Mouse (Mus musculus) lung, embryonic 15.5 days (tissue): ENCODE data around the gene Insl3. TPM values are rescaled to one million over a fixed set of nuclear protein-coding genes. Genes with fewer than 3 reads are reported as not detected.

Experiments used
- ATAC-seq: fragments of 200-750 bp; cut with Nextera tagmentation; 2 replicates; pipeline ENCODE4 v1.8.0; 2017; ENCODE audit warnings: moderate number of reproducible peaks, borderline replicate concordance; ENCODE audit not compliant: low FRiP score, low TSS enrichment; ENCODE audit errors: extremely low read depth
- H3K27ac ChIP-seq: fragments of 300-500 bp; sonication (generic); 2 replicates; pipeline ENCODE4 v1.5.1; 2015; ENCODE audit warnings: moderate library complexity, mild to moderate bottlenecking, inconsistent platforms
- H3K27me3 ChIP-seq: fragments of 300-500 bp; sonication (generic); 2 replicates; pipeline ENCODE4 v1.6.1; 2015; ENCODE audit warnings: inconsistent platforms
- H3K36me3 ChIP-seq: fragments of 300-500 bp; sonication (generic); 2 replicates; pipeline ENCODE4 v1.6.1; 2015; ENCODE audit warnings: inconsistent platforms
- H3K4me1 ChIP-seq: fragments of 300-500 bp; sonication (generic); 2 replicates; pipeline ENCODE4 v1.6.1; 2015; ENCODE audit warnings: inconsistent platforms
- H3K4me2 ChIP-seq: fragments of 300-500 bp; sonication (generic); 2 replicates; pipeline ENCODE4 v1.6.1; 2015; ENCODE audit warnings: inconsistent platforms, mild to moderate bottlenecking, moderate library complexity
- H3K4me3 ChIP-seq: fragments of 300-500 bp; sonication (generic); 2 replicates; pipeline ENCODE4 v1.5.1; 2015; ENCODE audit warnings: mild to moderate bottlenecking, inconsistent platforms
- H3K9ac ChIP-seq: fragments of 300-500 bp; sonication (generic); 2 replicates; pipeline ENCODE4 v1.6.1; 2015; ENCODE audit warnings: inconsistent platforms
- H3K9me3 ChIP-seq: fragments of 300-500 bp; sonication (generic); 2 replicates; pipeline ENCODE4 v1.6.1; 2016; ENCODE audit warnings: inconsistent platforms
- WGBS: fragments of 180-500 bp; shearing (Covaris S2); methylation state at CpG from one replicate; pipeline ENCODE4 v1.1.7; 2015; 5-methylcytosine and 5-hydroxymethylcytosine counted together
- polyA plus RNA-seq: library from polyadenylated mRNA; unstranded; fragments of >200 nt; fragmentation: Nextera tagmentation; extraction: Ambion mirVana; gene quantifications from 2 replicates; pipeline ENCODE4 v1.2.1, GENCODE M21; 2015

The Insl3 gene
- polyA plus RNA-seq, 1 experiment from 2014 or later = 1.3 TPM

DNA sequence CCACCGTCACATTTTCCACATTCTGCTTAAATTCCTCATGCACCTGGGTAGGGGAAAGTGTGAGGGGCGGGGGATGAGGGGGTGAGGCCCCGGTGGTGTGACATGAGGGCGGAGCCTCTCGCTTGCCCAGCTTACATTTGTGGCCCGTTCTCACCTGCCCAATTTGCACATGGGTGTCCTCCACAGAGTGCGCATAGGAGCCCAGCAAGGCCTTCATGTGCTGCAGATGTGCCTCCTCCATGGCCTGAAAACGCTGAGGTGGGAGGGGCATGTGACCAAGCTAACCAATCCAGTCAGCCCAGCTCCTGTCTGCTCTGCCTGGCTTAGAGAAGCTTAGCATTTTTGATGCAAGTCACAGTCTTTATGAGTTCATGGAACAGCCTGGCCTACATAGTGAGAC, 26.5 kb downstream of the Insl3 start:
- H3K4me3 ChIP-seq = no peak overlapping the region
- no peaks in the 10 kb centered on the region for H3K9me3 ChIP-seq
- H3K27me3 ChIP-seq = no peaks in the 10 kb centered on the region
- no peaks in the 10 kb centered on the region for H3K36me3 ChIP-seq
- H3K27ac ChIP-seq = no peak overlapping the region
- no peak overlapping the region for H3K4me2 ChIP-seq
- ATAC-seq = no peak
- H3K4me1 ChIP-seq = 0 out of 2 replicates have a peak, but pooled peaks cover 5% of the 10 kb centered on the region
- no peak overlapping the region for H3K9ac ChIP-seq
- 31% methylated on average over 8 of the region's 8 CpGs for WGBS

DNA sequence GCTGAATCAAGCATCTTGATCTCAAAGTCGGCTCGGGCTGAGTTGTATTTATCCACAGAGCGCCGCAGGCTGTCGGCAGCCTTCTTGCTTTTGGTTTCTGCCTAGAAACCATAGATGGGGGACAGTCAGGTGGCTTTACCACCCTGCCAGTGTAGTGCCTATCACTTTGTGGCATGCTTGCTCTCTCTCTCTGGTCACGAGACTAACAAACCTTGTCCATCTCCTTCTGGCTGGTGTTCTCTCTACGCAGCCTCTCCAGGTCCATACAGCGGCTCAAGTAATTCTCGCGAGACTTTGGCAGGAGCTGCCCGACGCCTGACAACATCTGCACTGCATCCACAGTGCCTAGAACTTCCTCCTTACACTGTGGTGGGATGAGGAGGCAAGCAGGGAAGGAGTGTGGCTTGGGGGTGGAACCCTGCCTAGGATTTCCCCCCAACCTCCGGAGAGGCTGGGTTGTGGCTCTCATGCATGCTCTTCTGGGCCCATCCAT, 27.6 kb downstream of the Insl3 start:
- no peak overlapping the region for H3K9ac ChIP-seq
- WGBS = 72% methylated on average over 13 of the region's 13 CpGs
- 0 out of 2 replicates have a peak, but pooled peaks cover 5% of the 10 kb centered on the region for H3K4me1 ChIP-seq
- no peak for ATAC-seq
- H3K27me3 ChIP-seq = no peaks in the 10 kb centered on the region
- H3K4me2 ChIP-seq = no peak overlapping the region
- H3K9me3 ChIP-seq = no peaks in the 10 kb centered on the region
- no peak overlapping the region for H3K27ac ChIP-seq
- H3K4me3 ChIP-seq = no peak overlapping the region
- H3K36me3 ChIP-seq = no peaks in the 10 kb centered on the region

DNA sequence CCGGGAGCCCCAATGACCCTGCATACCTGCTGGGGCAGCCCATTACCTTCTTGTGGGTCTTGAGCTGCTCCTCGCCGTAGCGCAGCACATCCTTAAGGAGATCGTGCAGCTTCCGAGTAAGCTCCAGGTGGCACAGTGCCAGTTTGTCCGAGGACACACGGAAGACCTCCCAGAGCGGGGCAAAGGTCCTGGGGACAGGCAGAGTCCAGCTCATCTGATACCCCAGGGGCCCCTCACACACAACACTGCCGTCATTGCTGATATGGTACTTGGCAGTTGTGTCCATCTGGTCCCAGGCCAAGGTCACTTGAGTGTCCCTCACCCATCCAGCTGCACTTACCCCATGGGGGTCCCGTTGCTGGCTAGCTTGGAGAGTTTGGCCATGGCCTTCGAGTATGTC, 28.1 kb downstream of the Insl3 start:
- Histone ChIP-seq H3K9me3 (no peaks in the 10 kb centered on the region), H3K36me3 (no peaks in the 10 kb centered on the region), H3K4me3 (no peak overlapping the region), H3K27ac (no peak overlapping the region), H3K27me3 (no peaks in the 10 kb centered on the region), H3K9ac (no peak overlapping the region), H3K4me2 (no peak overlapping the region), H3K4me1 (0 out of 2 replicates have a peak, but pooled peaks cover 5% of the 10 kb centered on the region)
- ATAC-seq = no peak
- 60% methylated on average over 12 of the region's 12 CpGs for WGBS

DNA sequence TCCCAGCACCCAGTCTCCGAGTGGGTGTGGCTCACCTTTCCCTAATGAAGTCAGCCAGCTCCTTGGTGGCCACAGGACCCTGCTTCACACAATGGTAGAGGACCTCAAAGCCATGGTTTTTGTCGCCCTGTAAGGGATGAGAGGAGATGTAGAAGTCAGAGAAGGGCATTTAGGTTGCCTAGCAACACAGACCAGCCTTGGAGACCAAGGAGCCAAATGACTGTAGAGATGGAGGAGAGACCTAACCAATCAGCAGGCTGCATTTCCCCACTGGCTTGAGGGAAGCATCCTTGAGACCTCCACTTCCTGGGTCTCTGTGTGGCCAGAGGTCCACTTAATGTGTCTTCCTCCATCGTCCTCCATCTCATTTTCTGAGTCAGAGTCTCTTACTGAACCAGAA, 29.2 kb downstream of the Insl3 start:
- Histone ChIP-seq H3K27ac (no peak overlapping the region), H3K4me3 (no peak overlapping the region), H3K4me2 (no peak overlapping the region), H3K36me3 (no peaks in the 10 kb centered on the region), H3K4me1 (0 out of 2 replicates have a peak, but pooled peaks cover 5% of the 10 kb centered on the region), H3K9ac (no peak overlapping the region), H3K27me3 (no peaks in the 10 kb centered on the region), H3K9me3 (no peaks in the 10 kb centered on the region)
- WGBS = 37% methylated on average over 3 of the region's 3 CpGs
- ATAC-seq = no peak

DNA sequence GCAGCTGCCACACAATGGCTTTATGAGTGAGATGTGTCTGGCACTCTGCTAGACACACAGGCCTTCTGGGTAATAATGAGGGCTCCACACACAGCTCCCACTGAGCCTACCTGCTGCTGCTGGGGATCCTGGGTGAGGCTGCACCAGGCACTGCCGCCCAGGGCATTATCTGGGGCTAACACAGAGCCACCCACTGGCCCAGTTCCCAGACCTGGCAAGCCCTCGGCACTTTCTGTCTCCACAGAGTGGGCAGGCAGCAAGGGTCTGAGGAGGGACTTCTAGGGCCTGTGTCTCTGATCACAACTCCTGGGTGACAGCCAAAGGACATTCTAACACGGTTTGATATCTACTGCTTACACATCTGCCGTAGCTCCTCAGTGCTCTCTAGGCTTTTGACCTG, 30.2 kb downstream of the Insl3 start:
- Histone ChIP-seq H3K9ac (no peak overlapping the region), H3K36me3 (no peaks in the 10 kb centered on the region), H3K4me1 (0 out of 2 replicates have a peak, but pooled peaks cover 5% of the 10 kb centered on the region), H3K27me3 (peaks cover 3% of the 10 kb centered on the region; the same call in 1 of the 2 replicates), H3K4me2 (no peak overlapping the region), H3K27ac (no peak overlapping the region), H3K9me3 (no peaks in the 10 kb centered on the region), H3K4me3 (no peak overlapping the region)
- WGBS = 41% methylated on average over 4 of the region's 4 CpGs
- ATAC-seq = no peak

DNA sequence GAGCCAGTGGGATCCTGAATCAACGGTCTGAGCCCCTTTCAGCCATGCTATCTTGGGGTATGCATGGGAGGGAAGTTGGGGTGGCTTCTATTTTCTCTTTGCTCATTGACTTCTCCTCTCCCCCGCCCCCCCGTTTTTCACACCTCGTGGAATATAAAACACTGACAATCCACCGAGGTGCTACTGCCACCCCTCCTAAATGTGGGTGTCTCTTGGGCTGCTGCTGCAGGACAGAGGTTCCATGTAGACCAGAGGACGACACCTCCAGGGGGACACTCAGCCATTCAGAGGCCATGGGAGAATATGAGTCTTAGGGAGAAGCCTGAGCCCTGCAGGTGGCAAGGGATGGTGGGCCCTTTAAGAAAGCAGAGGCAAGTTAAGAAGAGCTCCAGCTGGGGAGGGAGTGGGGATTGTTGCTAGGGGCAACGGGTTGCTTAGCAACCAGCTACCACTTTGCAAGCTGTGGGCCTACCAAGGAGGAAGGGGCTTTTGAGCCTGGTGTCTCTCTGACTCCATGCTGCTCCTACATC, 31.0 kb downstream of the Insl3 start:
- no peaks in the 10 kb centered on the region for H3K9me3 ChIP-seq
- no peak overlapping the region for H3K9ac ChIP-seq
- H3K4me2 ChIP-seq = no peak overlapping the region
- no peaks in the 10 kb centered on the region for H3K36me3 ChIP-seq
- H3K27ac ChIP-seq = no peak overlapping the region
- no peak for ATAC-seq
- WGBS = 42% methylated on average over 7 of the region's 7 CpGs
- H3K27me3 ChIP-seq = peaks cover 10% of the 10 kb centered on the region
- H3K4me1 ChIP-seq = 0 out of 2 replicates have a peak, but pooled peaks cover 5% of the 10 kb centered on the region
- no peak overlapping the region for H3K4me3 ChIP-seq

DNA sequence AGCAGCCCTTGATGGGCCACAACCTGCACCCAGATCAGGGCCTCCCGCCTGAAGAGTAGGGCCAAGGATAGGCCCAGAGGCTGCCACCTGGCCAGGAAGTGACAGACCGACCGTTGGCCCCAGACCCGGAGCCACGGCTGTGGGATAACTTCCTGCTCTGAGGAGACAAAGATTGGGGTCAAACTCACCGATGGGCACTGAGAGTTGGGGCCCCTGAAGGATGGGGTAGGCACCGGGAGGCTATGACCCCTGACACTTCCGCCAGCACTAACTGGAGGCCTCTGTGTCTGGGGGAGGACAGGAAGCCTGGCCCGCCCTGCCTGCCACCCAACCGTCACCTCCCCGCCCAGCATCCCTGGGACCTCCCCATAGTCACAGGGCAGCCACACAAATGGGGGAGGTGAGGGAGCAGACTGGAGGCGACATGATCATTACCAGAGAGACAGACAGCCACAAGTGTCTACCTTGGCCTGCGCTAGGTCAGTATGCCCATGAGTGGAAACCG, 34.1 kb downstream of the Insl3 start:
- 58% methylated on average over 14 of the region's 14 CpGs for WGBS
- Histone ChIP-seq H3K27ac (no peak overlapping the region), H3K9me3 (no peaks in the 10 kb centered on the region), H3K9ac (no peak overlapping the region), H3K27me3 (peaks cover 27% of the 10 kb centered on the region), H3K4me2 (no peak overlapping the region), H3K4me1 (no peaks in the 10 kb centered on the region), H3K4me3 (no peak overlapping the region), H3K36me3 (no peaks in the 10 kb centered on the region)
- ATAC-seq = no peak

- Histone ChIP-seq H3K4me3 (no peak overlapping the region), H3K36me3 (no peaks in the 10 kb centered on the region), H3K27ac (no peak overlapping the region), H3K4me1 (peaks cover 9% of the 10 kb centered on the region; the same call in 1 of the 2 replicates), H3K27me3 (peaks cover 35% of the 10 kb centered on the region), H3K4me2 (0 out of 2 replicates have a peak overlapping the region, but pooled peaks have one; percentile 72), H3K9me3 (no peaks in the 10 kb centered on the region), H3K9ac (no peak overlapping the region)
- WGBS = 54% methylated on average over 4 of the region's 4 CpGs
- ATAC-seq = no peak
Observed at GRCm38 (mm10) chr8:71724389-71724788, 35.4 kb downstream of the Insl3 start.

GRCm38 (mm10) chr8:71725122-71725924, 36.3 kb downstream of the Insl3 start, which contains the start of gene Fcho1:
Gene Fcho1, minus strand, starts transcription at chr8:71725716.
- peak within 1 kb of the TSS; percentile 29 for H3K9ac ChIP-seq
- WGBS = 1% methylated on average over 43 of the region's 54 CpGs
- H3K27me3 ChIP-seq = peaks cover 35% of the 10 kb centered on the region
- H3K4me1 ChIP-seq = peaks cover 10% of the 10 kb centered on the region; the same call in 1 of the 2 replicates
- peak within 1 kb of the TSS; percentile 72 for H3K4me2 ChIP-seq
- H3K4me3 ChIP-seq = peak within 1 kb of the TSS; percentile 54
- H3K27ac ChIP-seq = no peak within 1 kb of the TSS
- no peaks in the 10 kb centered on the region for H3K9me3 ChIP-seq
- peak; percentile 71 for ATAC-seq
- H3K36me3 ChIP-seq = no peaks in the 10 kb centered on the region

GRCm38 (mm10) chr8:71728240-71728785, 39.3 kb downstream of the Insl3 start:
- peak overlapping the region; percentile 16; the same call in 1 of the 2 replicates for H3K4me3 ChIP-seq
- H3K27ac ChIP-seq = no peak overlapping the region
- H3K4me2 ChIP-seq = peak overlapping the region; percentile 56
- peaks cover 10% of the 10 kb centered on the region; the same call in 1 of the 2 replicates for H3K4me1 ChIP-seq
- ATAC-seq = no peak; the same call in 1 of the 2 replicates
- WGBS = 8% methylated on average over 19 of the region's 21 CpGs
- peaks cover 35% of the 10 kb centered on the region for H3K27me3 ChIP-seq
- H3K9me3 ChIP-seq = no peaks in the 10 kb centered on the region
- H3K9ac ChIP-seq = no peak overlapping the region
- no peaks in the 10 kb centered on the region for H3K36me3 ChIP-seq

DNA sequence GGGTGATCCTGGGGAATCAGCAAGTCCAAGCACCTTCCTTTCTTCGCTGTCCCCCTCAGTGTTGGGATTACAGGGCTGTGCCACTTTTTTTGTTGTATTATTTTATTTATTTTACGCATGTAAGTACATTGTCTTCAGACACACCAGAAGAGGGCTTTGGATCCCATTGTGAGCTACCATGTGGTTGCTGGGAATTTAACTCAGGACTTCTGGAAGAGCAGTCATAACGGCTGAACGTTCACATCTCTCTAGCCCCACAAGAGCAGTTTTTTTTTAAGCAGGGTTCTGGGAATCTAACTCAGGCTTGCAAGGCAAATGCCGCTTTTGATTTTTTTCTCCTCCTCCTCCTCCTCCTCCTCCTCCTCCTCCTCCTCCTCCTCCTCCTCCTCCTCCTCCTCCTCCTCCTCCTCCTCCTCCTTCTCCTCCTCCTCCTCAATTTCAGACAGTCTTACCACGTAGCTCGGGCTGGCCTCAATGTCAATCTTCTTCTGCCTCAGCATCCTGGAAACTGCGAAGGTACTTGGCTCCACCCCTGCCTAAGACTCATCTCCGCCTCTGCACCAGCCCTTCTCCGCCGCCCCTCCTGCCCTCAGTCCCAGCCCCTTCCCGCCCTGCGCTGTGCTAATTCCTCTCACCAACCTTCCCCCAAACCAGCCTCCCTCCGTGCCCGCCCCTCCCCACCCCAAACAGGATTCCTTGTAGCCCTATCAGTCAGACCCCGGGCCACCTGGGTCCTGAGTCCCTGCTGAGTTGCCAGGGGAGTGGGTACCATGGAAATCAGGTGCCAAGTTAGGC, 40.0 kb downstream of the Insl3 start:
- peaks cover 32% of the 10 kb centered on the region for H3K27me3 ChIP-seq
- WGBS = 3% methylated on average over 15 of the region's 16 CpGs
- H3K4me1 ChIP-seq = peaks cover 10% of the 10 kb centered on the region; the same call in 1 of the 2 replicates
- H3K27ac ChIP-seq = no peak overlapping the region
- H3K36me3 ChIP-seq = no peaks in the 10 kb centered on the region
- H3K4me3 ChIP-seq = peak overlapping the region; percentile 16; the same call in 1 of the 2 replicates
- peak overlapping the region; percentile 56 for H3K4me2 ChIP-seq
- ATAC-seq = no peak
- no peaks in the 10 kb centered on the region for H3K9me3 ChIP-seq
- H3K9ac ChIP-seq = no peak overlapping the region
